Mouse (Mus musculus) urinary bladder, postnatal 14 days (tissue): ENCODE measurements at regions not wholly inside any gene's neighbourhood (a gene's known extent, or its start where the extent isn't known, plus 50 kb on each side); places are given as distances from the start of the nearest gene placed in this dataset.

Source experiments
- DNase-seq: peaks from one replicate; pipeline ENCODE4 v3.0.0; 2021; ENCODE audit warnings: low spot score

DNA sequence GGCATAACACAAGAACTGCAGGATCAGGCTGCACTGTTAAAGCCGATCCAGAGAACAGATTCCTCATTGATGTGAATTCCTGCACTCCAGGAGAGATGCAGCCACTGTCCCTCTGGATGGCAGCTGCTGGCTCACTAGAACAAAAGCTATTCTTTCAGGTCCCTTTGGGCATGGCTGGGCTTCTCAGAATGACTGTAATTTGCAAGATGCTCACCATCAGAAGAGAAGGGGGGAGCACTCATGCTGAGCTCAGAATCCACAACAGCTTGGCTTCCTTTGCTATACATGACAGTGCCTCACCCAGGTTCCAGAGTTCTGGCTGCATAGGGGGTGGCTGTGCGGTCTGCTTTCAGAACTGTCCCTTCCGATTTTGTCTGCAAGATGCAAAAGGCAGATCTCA lies 57.8 kb upstream of the Chd6 start:
- no peak for DNase-seq

- no peak for DNase-seq
These were observed 56.6 kb upstream of the Chd6 start for GRCm38 (mm10) chr2:161165495-161165894.

DNA sequence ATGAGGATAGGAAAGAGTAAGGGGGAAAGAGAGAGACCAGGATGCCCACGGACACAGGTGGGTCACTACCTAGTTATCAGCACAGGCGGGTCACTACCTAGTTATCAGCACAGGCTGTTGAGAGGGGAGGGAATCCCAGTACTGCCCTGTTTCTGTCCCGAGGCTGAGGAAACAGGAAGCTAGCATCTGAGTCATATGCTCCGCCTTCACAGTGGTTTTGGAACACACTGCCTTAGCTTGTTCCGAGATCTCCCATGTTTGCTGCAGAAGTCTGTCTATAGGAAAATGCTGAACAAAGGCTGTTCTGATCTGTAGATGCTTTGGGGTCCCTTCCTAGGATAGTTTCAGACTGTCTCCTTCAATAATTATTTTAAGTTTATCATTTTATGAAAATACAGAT lies 55.4 kb upstream of the Chd6 start:
- no peak for DNase-seq
